27 mouse cellular contexts compared by ENCODE assay signal in genomic region chr4:115994662-115995375, GRCm38 (mm10). TPM values are rescaled to one million over a fixed set of nuclear protein-coding genes. Genes with fewer than 3 reads are reported as not detected.
DNase-seq lines count a peak whose midpoint lies in the region; ATAC-seq and TF ChIP-seq lines count a peak whose summit lies in the region.
"Had no signal": no experiment of that assay in that cellular context is flagged by ENCODE, and none has a peak within 500 bp of the region (broad histone marks: within the 10 kb centered on the region; RNA-seq: fewer than 3 reads in every experiment).

No protein-coding gene starts in this region.

- H3K27me3 ChIP-seq in hindbrain, embryonic 16.5 days (replicated peaks; ENCODE audit: control insufficient read depth, insufficient read depth, low read length), result no peaks in the 10 kb centered on the region; the same call in 1 of the 2 replicates
- no peaks in the 10 kb centered on the region for H3K27me3 ChIP-seq in midbrain, postnatal 0 days (ENCODE audit: insufficient read depth, low read length)
- H3K27me3 ChIP-seq: Patski; stomach, embryonic 15.5 days had no signal

- no peak overlapping the region for H3K4me3 ChIP-seq in hindbrain, embryonic 16.5 days (ENCODE audit: low read length)
- no peak overlapping the region for H3K4me3 ChIP-seq in midbrain, postnatal 0 days (ENCODE audit: low read depth, low read length)
- H3K4me3 ChIP-seq: embryonic facial prominence, embryonic 13.5 days; layer of hippocampus, adult 2 months; limb, embryonic 15.5 days; stomach, embryonic 15.5 days had no signal

- no peak overlapping the region for H3K4me2 ChIP-seq in hindbrain, embryonic 16.5 days (ENCODE audit: low read length)
- H3K4me2 ChIP-seq in midbrain, postnatal 0 days (ENCODE audit: low read depth, low read length, poor library complexity, severe bottlenecking), result no peak overlapping the region
- H3K4me2 ChIP-seq: embryonic facial prominence, embryonic 13.5 days; limb, embryonic 15.5 days; stomach, embryonic 15.5 days had no signal

- H3K36me3 ChIP-seq in hindbrain, embryonic 16.5 days (ENCODE audit: control insufficient read depth, insufficient read depth, low read length), result 0 out of 2 replicates have a peak, but pooled peaks cover 2% of the 10 kb centered on the region
- H3K36me3 ChIP-seq in midbrain, postnatal 0 days (ENCODE audit: insufficient read depth, low read length), result peaks cover 11% of the 10 kb centered on the region; the same call in 1 of the 2 replicates
- H3K36me3 ChIP-seq: embryonic facial prominence, embryonic 13.5 days; limb, embryonic 15.5 days; stomach, embryonic 15.5 days had no signal

- DNase-seq in retina, postnatal 1 day, result peak; percentile 18
- DNase-seq in retina, embryonic 14.5 days (ENCODE audit: low spot score), result no peak
- DNase-seq in midbrain, postnatal 0 days (ENCODE audit: low spot score), result no peak
- no peak for DNase-seq in left cerebral cortex, postnatal 4 days
- no peak for DNase-seq in gastrocnemius, postnatal 14 days
- DNase-seq in cerebellum, adult 8-10 months, result no peak
- DNase-seq: adrenal gland, postnatal 10 days; cerebellum, postnatal 10 days; kidney, adult 2 months; kidney, postnatal 14 days; layer of hippocampus, postnatal 36 days; right cerebral cortex, postnatal 25 days; thymus, adult 2 months had no signal

- intact Hi-C loops in left cerebral cortex, postnatal 4 days (cut with DNase I), result no loop called here
- intact Hi-C loops in gastrocnemius, postnatal 14 days (cut with DNase I; ENCODE audit: low total_unique reads), result no loop called here

- no peaks in the 10 kb centered on the region for H3K4me1 ChIP-seq in hindbrain, embryonic 16.5 days (ENCODE audit: control insufficient read depth, insufficient read depth, low read depth, low read length)
- no peaks in the 10 kb centered on the region for H3K4me1 ChIP-seq in midbrain, postnatal 0 days (ENCODE audit: insufficient read depth, low read length)
- H3K4me1 ChIP-seq: embryonic facial prominence, embryonic 13.5 days; limb, embryonic 15.5 days; stomach, embryonic 15.5 days had no signal

- H3K27ac ChIP-seq in hindbrain, embryonic 16.5 days (ENCODE audit: low read depth, low read length), result no peak overlapping the region
- no peak overlapping the region for H3K27ac ChIP-seq in midbrain, postnatal 0 days (ENCODE audit: low read depth, low read length)
- H3K27ac ChIP-seq: embryonic facial prominence, embryonic 13.5 days; layer of hippocampus, adult 2 months; limb, embryonic 15.5 days; stomach, embryonic 15.5 days had no signal

- ATAC-seq in hindbrain, embryonic 16.5 days, result peak; percentile 66
- ATAC-seq in midbrain, postnatal 0 days (ENCODE audit: low FRiP score), result 0 out of 2 replicates have a peak, but pooled peaks have one; percentile 15
- ATAC-seq: activated CD4-positive, CD25-positive, alpha-beta regulatory T cell, adult 4 months; forebrain, embryonic 14.5 days; Patski had no signal

- WGBS in hindbrain, embryonic 16.5 days, result 74% methylated on average over 16 of the region's 16 CpGs
- 89% methylated on average over 16 of the region's 16 CpGs for WGBS in midbrain, postnatal 0 days

- H3K9ac ChIP-seq in hindbrain, embryonic 16.5 days (ENCODE audit: low read depth, low read length), result no peak overlapping the region
- H3K9ac ChIP-seq in midbrain, postnatal 0 days (replicated peaks; ENCODE audit: low read length, poor library complexity, severe bottlenecking), result no peak overlapping the region
- H3K9ac ChIP-seq: embryonic facial prominence, embryonic 13.5 days; limb, embryonic 15.5 days; stomach, embryonic 15.5 days had no signal

- TF ChIP-seq CTCF in midbrain, postnatal 0 days (IDR thresholded peaks at IDR 0.05), result no peak

- H3K9me3 ChIP-seq in hindbrain, embryonic 16.5 days (ENCODE audit: control insufficient read depth, low read length), result no peaks in the 10 kb centered on the region
- H3K9me3 ChIP-seq in midbrain, postnatal 0 days (ENCODE audit: low read length), result no peaks in the 10 kb centered on the region
- H3K9me3 ChIP-seq: limb, embryonic 15.5 days; stomach, embryonic 15.5 days had no signal

RNA-seq across cellular contexts. Expression of gene Faah, which starts 22.9 kb away (rescaled TPM):
- 23.8 and 27.5 TPM in 2 replicates for polyA plus RNA-seq in hindbrain, embryonic 16.5 days (2015; fragmentation: Nextera tagmentation; extraction: Ambion mirVana)
- 25.8 and 43.1 TPM in 2 replicates for total RNA-seq in midbrain, postnatal 0 days (2014; rRNA removed)
- polyA plus RNA-seq in midbrain, postnatal 0 days (2015; fragmentation: Nextera tagmentation; extraction: Ambion mirVana), result 30.6 and 31.2 TPM in 2 replicates
- 10 to 100 TPM; 45.8 to 53.7 TPM for total RNA-seq in left cerebral cortex, postnatal 4 days (2021)
- under 1 TPM in 1 of 2 experiments, not detected in 1; 0.39 TPM for total RNA-seq in gastrocnemius, postnatal 14 days (2021)

RNA-seq across cellular contexts. Expression of gene Dmbx1, which starts 55.1 kb away (rescaled TPM):
- 5.8 and 6.8 TPM in 2 replicates for polyA plus RNA-seq in hindbrain, embryonic 16.5 days (2015; fragmentation: Nextera tagmentation; extraction: Ambion mirVana)
- 9.6 and 10.3 TPM in 2 replicates for total RNA-seq in midbrain, postnatal 0 days (2014; rRNA removed)
- 7.7 and 8.7 TPM in 2 replicates for polyA plus RNA-seq in midbrain, postnatal 0 days (2015; fragmentation: Nextera tagmentation; extraction: Ambion mirVana)
- total RNA-seq in left cerebral cortex, postnatal 4 days (2021), result under 1 TPM; 0.10 to 0.38 TPM
- total RNA-seq in gastrocnemius, postnatal 14 days (2021), result not detected
- total RNA-seq: adrenal gland, postnatal 10 days; gastrocnemius, postnatal 4 days; hematopoietic stem cell, adult 5-6 weeks; layer of hippocampus, adult 2 months; layer of hippocampus, postnatal 36 days; left cerebral cortex, postnatal 25 days; megakaryocyte-erythroid progenitor cell, adult 5-6 weeks had no signal
- polyA plus RNA-seq: activated CD4-positive, CD25-positive, alpha-beta regulatory T cell, adult 4 months; heart, embryonic 16.5 days; kidney, adult 2 months; liver, embryonic 16.5 days; Patski had no signal

RNA-seq across cellular contexts. Expression of gene Nsun4, which starts 58.9 kb away (rescaled TPM):
- polyA plus RNA-seq in hindbrain, embryonic 16.5 days (2015; fragmentation: Nextera tagmentation; extraction: Ambion mirVana), result 11.9 and 12.1 TPM in 2 replicates
- 8.7 and 10.9 TPM in 2 replicates for total RNA-seq in midbrain, postnatal 0 days (2014; rRNA removed)
- polyA plus RNA-seq in midbrain, postnatal 0 days (2015; fragmentation: Nextera tagmentation; extraction: Ambion mirVana), result 8.7 and 8.9 TPM in 2 replicates
- total RNA-seq in left cerebral cortex, postnatal 4 days (2021), result 1 to 10 TPM; 6.6 to 8.2 TPM
- 10 to 100 TPM; 12.7 to 13.9 TPM for total RNA-seq in gastrocnemius, postnatal 14 days (2021)

Comparison
In these comparisons a context has a peak if more than half of its experiments do, and no peak if none do; other contexts are left out.
1. RNA of gene Faah, which starts 22.9 kb away (total RNA-seq): 45.8 to 53.7 TPM in left cerebral cortex, postnatal 4 days and 25.8 to 43.1 TPM in midbrain, postnatal 0 days; 0.39 TPM in gastrocnemius, postnatal 14 days; every median in the first group is over 10 times any median in the second.